Mouse (Mus musculus): ENCODE data around the gene Reck. TPM values are rescaled to one million over a fixed set of nuclear protein-coding genes. Genes with fewer than 3 reads are reported as not detected.

Gene Reck
- polyA plus RNA-seq, 1 experiment from 2014 or later, result 26.2 TPM

- Histone ChIP-seq H3K9me3 (ENCODE audit: control insufficient read depth, low read length) (no peaks in the 10 kb centered on the region), H3K27ac (ENCODE audit: low read depth, low read length) (no peak overlapping the region), H3K36me3 (ENCODE audit: control insufficient read depth, insufficient read depth, low read length) (no peaks in the 10 kb centered on the region), H3K4me2 (replicated peaks; ENCODE audit: low read depth, low read length) (no peak overlapping the region), H3K27me3 (ENCODE audit: control insufficient read depth, insufficient read depth, low read length) (no peaks in the 10 kb centered on the region), H3K4me1 (ENCODE audit: control insufficient read depth, insufficient read depth, low read length) (peaks cover 13% of the 10 kb centered on the region; the same call in 1 of the 2 replicates), H3K9ac (ENCODE audit: low read depth, low read length) (no peak overlapping the region), H3K4me3 (ENCODE audit: low read length) (no peak overlapping the region)
- no peak for ATAC-seq (ENCODE audit: low FRiP score, low TSS enrichment)
- WGBS, result 33% methylated on average over 4 of the region's 4 CpGs
Observed at GRCm38 (mm10) chr4:43884196-43884595, 8.9 kb downstream of the Reck start.

- WGBS, result 89% methylated on average over 3 of the region's 3 CpGs
- Histone ChIP-seq H3K9me3 (ENCODE audit: control insufficient read depth, low read length) (no peaks in the 10 kb centered on the region), H3K36me3 (ENCODE audit: control insufficient read depth, insufficient read depth, low read length) (peaks cover 7% of the 10 kb centered on the region; the same call in 1 of the 2 replicates), H3K4me1 (ENCODE audit: control insufficient read depth, insufficient read depth, low read length) (no peaks in the 10 kb centered on the region), H3K27ac (ENCODE audit: low read depth, low read length) (no peak overlapping the region), H3K9ac (ENCODE audit: low read depth, low read length) (no peak overlapping the region), H3K27me3 (ENCODE audit: control insufficient read depth, insufficient read depth, low read length) (no peaks in the 10 kb centered on the region), H3K4me2 (replicated peaks; ENCODE audit: low read depth, low read length) (no peak overlapping the region), H3K4me3 (ENCODE audit: low read length) (no peak overlapping the region)
- no peak for ATAC-seq (ENCODE audit: low FRiP score, low TSS enrichment)
Observed at GRCm38 (mm10) chr4:43891247-43891646, 15.9 kb downstream of the Reck start.

- H3K4me2 ChIP-seq (replicated peaks; ENCODE audit: low read depth, low read length), result no peak overlapping the region
- H3K9me3 ChIP-seq (ENCODE audit: control insufficient read depth, low read length), result no peaks in the 10 kb centered on the region
- no peaks in the 10 kb centered on the region for H3K4me1 ChIP-seq (ENCODE audit: control insufficient read depth, insufficient read depth, low read length)
- no peak for ATAC-seq (ENCODE audit: low FRiP score, low TSS enrichment)
- no peak overlapping the region for H3K4me3 ChIP-seq (ENCODE audit: low read length)
- no peak overlapping the region for H3K27ac ChIP-seq (ENCODE audit: low read depth, low read length)
- H3K36me3 ChIP-seq (ENCODE audit: control insufficient read depth, insufficient read depth, low read length), result peaks cover 19% of the 10 kb centered on the region; the same call in 1 of the 2 replicates
- H3K27me3 ChIP-seq (ENCODE audit: control insufficient read depth, insufficient read depth, low read length), result no peaks in the 10 kb centered on the region
- H3K9ac ChIP-seq (ENCODE audit: low read depth, low read length), result no peak overlapping the region
Observed at GRCm38 (mm10) chr4:43897209-43897608, 21.9 kb downstream of the Reck start.

- Histone ChIP-seq H3K27me3 (ENCODE audit: control insufficient read depth, insufficient read depth, low read length) (no peaks in the 10 kb centered on the region), H3K9ac (ENCODE audit: low read depth, low read length) (no peak overlapping the region), H3K4me1 (ENCODE audit: control insufficient read depth, insufficient read depth, low read length) (no peaks in the 10 kb centered on the region), H3K9me3 (ENCODE audit: control insufficient read depth, low read length) (no peaks in the 10 kb centered on the region), H3K4me3 (ENCODE audit: low read length) (no peak overlapping the region), H3K4me2 (replicated peaks; ENCODE audit: low read depth, low read length) (no peak overlapping the region), H3K36me3 (ENCODE audit: control insufficient read depth, insufficient read depth, low read length) (peaks cover 22% of the 10 kb centered on the region; the same call in 1 of the 2 replicates), H3K27ac (ENCODE audit: low read depth, low read length) (no peak overlapping the region)
- WGBS, result 28% methylated on average over 8 of the region's 8 CpGs
- ATAC-seq (ENCODE audit: low FRiP score, low TSS enrichment), result no peak
Observed at GRCm38 (mm10) chr4:43899197-43899596, 23.9 kb downstream of the Reck start.

GRCm38 (mm10) chr4:43903690-43904089 lies 28.4 kb downstream of the Reck start:
- Histone ChIP-seq H3K9me3 (ENCODE audit: control insufficient read depth, low read length) (no peaks in the 10 kb centered on the region), H3K27ac (ENCODE audit: low read depth, low read length) (no peak overlapping the region), H3K4me3 (ENCODE audit: low read length) (no peak overlapping the region), H3K4me1 (ENCODE audit: control insufficient read depth, insufficient read depth, low read length) (0 out of 2 replicates have a peak, but pooled peaks cover 4% of the 10 kb centered on the region), H3K36me3 (ENCODE audit: control insufficient read depth, insufficient read depth, low read length) (peaks cover 10% of the 10 kb centered on the region; the same call in 1 of the 2 replicates), H3K4me2 (replicated peaks; ENCODE audit: low read depth, low read length) (no peak overlapping the region), H3K27me3 (ENCODE audit: control insufficient read depth, insufficient read depth, low read length) (no peaks in the 10 kb centered on the region), H3K9ac (ENCODE audit: low read depth, low read length) (no peak overlapping the region)
- 66% methylated on average over 7 of the region's 7 CpGs for WGBS
- ATAC-seq (ENCODE audit: low FRiP score, low TSS enrichment), result no peak

- no peak overlapping the region for H3K27ac ChIP-seq (ENCODE audit: low read depth, low read length)
- no peak overlapping the region for H3K4me2 ChIP-seq (replicated peaks; ENCODE audit: low read depth, low read length)
- H3K4me1 ChIP-seq (ENCODE audit: control insufficient read depth, insufficient read depth, low read length), result 0 out of 2 replicates have a peak, but pooled peaks cover 4% of the 10 kb centered on the region
- peaks cover 22% of the 10 kb centered on the region; the same call in 1 of the 2 replicates for H3K36me3 ChIP-seq (ENCODE audit: control insufficient read depth, insufficient read depth, low read length)
- no peak for ATAC-seq (ENCODE audit: low FRiP score, low TSS enrichment)
- no peaks in the 10 kb centered on the region for H3K9me3 ChIP-seq (ENCODE audit: control insufficient read depth, low read length)
- H3K9ac ChIP-seq (ENCODE audit: low read depth, low read length), result no peak overlapping the region
- no peaks in the 10 kb centered on the region for H3K27me3 ChIP-seq (ENCODE audit: control insufficient read depth, insufficient read depth, low read length)
- no peak overlapping the region for H3K4me3 ChIP-seq (ENCODE audit: low read length)
- 30% methylated on average over 6 of the region's 6 CpGs for WGBS
Observed at GRCm38 (mm10) chr4:43906443-43906842, 31.1 kb downstream of the Reck start.

- ATAC-seq (ENCODE audit: low FRiP score, low TSS enrichment), result no peak
- Histone ChIP-seq H3K4me2 (replicated peaks; ENCODE audit: low read depth, low read length) (no peak overlapping the region), H3K27ac (ENCODE audit: low read depth, low read length) (no peak overlapping the region), H3K4me3 (ENCODE audit: low read length) (no peak overlapping the region), H3K36me3 (ENCODE audit: control insufficient read depth, insufficient read depth, low read length) (peaks cover 14% of the 10 kb centered on the region; the same call in 1 of the 2 replicates), H3K9ac (ENCODE audit: low read depth, low read length) (no peak overlapping the region), H3K9me3 (ENCODE audit: control insufficient read depth, low read length) (no peaks in the 10 kb centered on the region), H3K27me3 (ENCODE audit: control insufficient read depth, insufficient read depth, low read length) (no peaks in the 10 kb centered on the region), H3K4me1 (ENCODE audit: control insufficient read depth, insufficient read depth, low read length) (no peaks in the 10 kb centered on the region)
- 93% methylated on average over 5 of the region's 5 CpGs for WGBS
Observed at GRCm38 (mm10) chr4:43918221-43918620, 42.9 kb downstream of the Reck start.

- no peak for ATAC-seq (ENCODE audit: low FRiP score, low TSS enrichment)
- no peaks in the 10 kb centered on the region for H3K27me3 ChIP-seq (ENCODE audit: control insufficient read depth, insufficient read depth, low read length)
- WGBS, result 96% methylated on average over 1 of the region's 1 CpGs
- no peak overlapping the region for H3K4me3 ChIP-seq (ENCODE audit: low read length)
- H3K9me3 ChIP-seq (ENCODE audit: control insufficient read depth, low read length), result no peaks in the 10 kb centered on the region
- H3K9ac ChIP-seq (ENCODE audit: low read depth, low read length), result no peak overlapping the region
- peaks cover 15% of the 10 kb centered on the region for H3K36me3 ChIP-seq (ENCODE audit: control insufficient read depth, insufficient read depth, low read length)
- no peak overlapping the region for H3K27ac ChIP-seq (ENCODE audit: low read depth, low read length)
- no peaks in the 10 kb centered on the region for H3K4me1 ChIP-seq (ENCODE audit: control insufficient read depth, insufficient read depth, low read length)
- H3K4me2 ChIP-seq (replicated peaks; ENCODE audit: low read depth, low read length), result no peak overlapping the region
Observed at GRCm38 (mm10) chr4:43920602-43921001, 45.3 kb downstream of the Reck start.

- WGBS, result 90% methylated on average over 6 of the region's 6 CpGs
- Histone ChIP-seq H3K9me3 (ENCODE audit: control insufficient read depth, low read length) (no peaks in the 10 kb centered on the region), H3K36me3 (ENCODE audit: control insufficient read depth, insufficient read depth, low read length) (peaks cover 36% of the 10 kb centered on the region), H3K27me3 (ENCODE audit: control insufficient read depth, insufficient read depth, low read length) (no peaks in the 10 kb centered on the region), H3K4me1 (ENCODE audit: control insufficient read depth, insufficient read depth, low read length) (no peaks in the 10 kb centered on the region), H3K4me2 (replicated peaks; ENCODE audit: low read depth, low read length) (no peak overlapping the region), H3K9ac (ENCODE audit: low read depth, low read length) (no peak overlapping the region), H3K27ac (ENCODE audit: low read depth, low read length) (no peak overlapping the region), H3K4me3 (ENCODE audit: low read length) (no peak overlapping the region)
- ATAC-seq (ENCODE audit: low FRiP score, low TSS enrichment), result no peak
Observed at GRCm38 (mm10) chr4:43925125-43925524, 49.8 kb downstream of the Reck start.

Data from kidney, embryonic 14.5 days (tissue).